ENCODE assay signal across 10 mouse cellular contexts in genomic region chr5:9724287-9724955, GRCm38 (mm10). TPM values are rescaled to one million over a fixed set of nuclear protein-coding genes. Genes with fewer than 3 reads are reported as not detected.
DNase-seq lines count a peak whose midpoint lies in the region; ATAC-seq and TF ChIP-seq lines count a peak whose summit lies in the region.
"Had no signal": no experiment of that assay in that cellular context is flagged by ENCODE, and none has a peak within 500 bp of the region (broad histone marks: within the 10 kb centered on the region; RNA-seq: fewer than 3 reads in every experiment).

No protein-coding gene starts in this region.

- no peak for ATAC-seq in kidney, embryonic 15.5 days (replicated peaks; ENCODE audit: low FRiP score)
- ATAC-seq in embryonic facial prominence, embryonic 13.5 days (ENCODE audit: insufficient number of reproducible peaks, insufficient read depth, low FRiP score, low TSS enrichment, low read depth), result no peak
- no peak for ATAC-seq in intestine, embryonic 14.5 days (replicated peaks; ENCODE audit: low FRiP score, low TSS enrichment, low read depth)
- peak; percentile 58 for ATAC-seq in midbrain, postnatal 0 days (ENCODE audit: low FRiP score)

- no peaks in the 10 kb centered on the region for H3K9me3 ChIP-seq in kidney, embryonic 15.5 days (replicated peaks)
- no peaks in the 10 kb centered on the region for H3K9me3 ChIP-seq in embryonic facial prominence, embryonic 13.5 days
- H3K9me3 ChIP-seq in intestine, embryonic 14.5 days (ENCODE audit: control insufficient read depth, low read length), result no peaks in the 10 kb centered on the region
- H3K9me3 ChIP-seq in midbrain, postnatal 0 days (ENCODE audit: low read length), result no peaks in the 10 kb centered on the region

- no peak for DNase-seq in kidney, postnatal 10 days
- no peak for DNase-seq in intestine, embryonic 14.5 days (ENCODE audit: low spot score)
- peak; percentile 47 for DNase-seq in midbrain, postnatal 0 days (ENCODE audit: low spot score)
- DNase-seq in thymus, postnatal 14 days, result no peak
- DNase-seq in ovary, postnatal 14 days (ENCODE audit: low spot score), result no peak
- DNase-seq in kidney, postnatal 25 days, result no peak

- 0 out of 2 replicates have a peak, but pooled peaks have one; percentile 29 for TF ChIP-seq CTCF in midbrain, postnatal 0 days (IDR thresholded peaks at IDR 0.05)

- H3K4me3 ChIP-seq in kidney, embryonic 15.5 days (replicated peaks), result peak overlapping the region; percentile 49
- H3K4me3 ChIP-seq in embryonic facial prominence, embryonic 13.5 days, result peak overlapping the region; percentile 52
- peak overlapping the region; percentile 26 for H3K4me3 ChIP-seq in intestine, embryonic 14.5 days (ENCODE audit: low read depth, low read length)
- peak overlapping the region; percentile 68 for H3K4me3 ChIP-seq in midbrain, postnatal 0 days (ENCODE audit: low read depth, low read length)

- H3K27me3 ChIP-seq in kidney, embryonic 15.5 days, result peaks cover 32% of the 10 kb centered on the region
- peaks cover 38% of the 10 kb centered on the region for H3K27me3 ChIP-seq in embryonic facial prominence, embryonic 13.5 days
- H3K27me3 ChIP-seq in intestine, embryonic 14.5 days (replicated peaks; ENCODE audit: control insufficient read depth, insufficient read depth, low read length), result peaks cover 21% of the 10 kb centered on the region
- no peaks in the 10 kb centered on the region for H3K27me3 ChIP-seq in midbrain, postnatal 0 days (ENCODE audit: insufficient read depth, low read length)

- 11% methylated on average over 13 of the region's 13 CpGs for WGBS in kidney, embryonic 15.5 days
- WGBS in embryonic facial prominence, embryonic 13.5 days, result 12% methylated on average over 13 of the region's 13 CpGs
- 8% methylated on average over 13 of the region's 13 CpGs for WGBS in intestine, embryonic 14.5 days
- 3% methylated on average over 13 of the region's 13 CpGs for WGBS in midbrain, postnatal 0 days

- H3K4me1 ChIP-seq in kidney, embryonic 15.5 days, result peaks cover 18% of the 10 kb centered on the region
- peaks cover 18% of the 10 kb centered on the region for H3K4me1 ChIP-seq in embryonic facial prominence, embryonic 13.5 days
- H3K4me1 ChIP-seq in intestine, embryonic 14.5 days (replicated peaks; ENCODE audit: control insufficient read depth, insufficient read depth, low read length), result no peaks in the 10 kb centered on the region
- no peaks in the 10 kb centered on the region for H3K4me1 ChIP-seq in midbrain, postnatal 0 days (ENCODE audit: insufficient read depth, low read length)

- no peaks in the 10 kb centered on the region for H3K36me3 ChIP-seq in kidney, embryonic 15.5 days
- no peaks in the 10 kb centered on the region for H3K36me3 ChIP-seq in embryonic facial prominence, embryonic 13.5 days
- H3K36me3 ChIP-seq in intestine, embryonic 14.5 days (ENCODE audit: control insufficient read depth, insufficient read depth, low read length), result no peaks in the 10 kb centered on the region
- no peaks in the 10 kb centered on the region for H3K36me3 ChIP-seq in midbrain, postnatal 0 days (ENCODE audit: insufficient read depth, low read length)

- no peak overlapping the region for H3K27ac ChIP-seq in kidney, embryonic 15.5 days
- no peak overlapping the region for H3K27ac ChIP-seq in embryonic facial prominence, embryonic 13.5 days
- no peak overlapping the region for H3K27ac ChIP-seq in intestine, embryonic 14.5 days (ENCODE audit: low read depth)
- peak overlapping the region; percentile 89 for H3K27ac ChIP-seq in midbrain, postnatal 0 days (ENCODE audit: low read depth, low read length)

- H3K9ac ChIP-seq in kidney, embryonic 15.5 days, result no peak overlapping the region
- peak overlapping the region; percentile 54 for H3K9ac ChIP-seq in embryonic facial prominence, embryonic 13.5 days
- no peak overlapping the region for H3K9ac ChIP-seq in intestine, embryonic 14.5 days (ENCODE audit: low read length)
- peak overlapping the region; percentile 71 for H3K9ac ChIP-seq in midbrain, postnatal 0 days (replicated peaks; ENCODE audit: low read length, poor library complexity, severe bottlenecking)

- peak overlapping the region; percentile 83 for H3K4me2 ChIP-seq in kidney, embryonic 15.5 days
- H3K4me2 ChIP-seq in embryonic facial prominence, embryonic 13.5 days, result peak overlapping the region; percentile 91
- H3K4me2 ChIP-seq in intestine, embryonic 14.5 days (ENCODE audit: low read length), result peak overlapping the region; percentile 51
- peak overlapping the region; percentile 73 for H3K4me2 ChIP-seq in midbrain, postnatal 0 days (ENCODE audit: low read depth, low read length, poor library complexity, severe bottlenecking)

RNA-seq across cellular contexts. Expression of gene Grm3, which starts 0.5 kb away (rescaled TPM):
- polyA plus RNA-seq in kidney, embryonic 15.5 days (2015; fragmentation: Nextera tagmentation; extraction: Ambion mirVana), result 0.55 and 0.77 TPM in 2 replicates
- 0.28 and 0.86 TPM in 2 replicates for polyA plus RNA-seq in embryonic facial prominence, embryonic 13.5 days (2015; fragmentation: Nextera tagmentation; extraction: Ambion mirVana)
- 0.07 and 0.23 TPM in 2 replicates for polyA plus RNA-seq in intestine, embryonic 14.5 days (2014; fragmentation: Nextera tagmentation; extraction: Ambion mirVana)
- 210 and 226 TPM in 2 replicates for total RNA-seq in midbrain, postnatal 0 days (2014; rRNA removed)
- 88.4 and 91.8 TPM in 2 replicates for polyA plus RNA-seq in midbrain, postnatal 0 days (2015; fragmentation: Nextera tagmentation; extraction: Ambion mirVana)
- total RNA-seq: hematopoietic stem cell, adult 5-6 weeks had no signal
- polyA plus RNA-seq: small intestine, adult 2 months had no signal

Comparison
In these comparisons a context has a peak if more than half of its experiments do, and no peak if none do; other contexts are left out.
1. H3K9ac ChIP-seq: peak in embryonic facial prominence, embryonic 13.5 days (single experiment) and midbrain, postnatal 0 days (single experiment); none in kidney, embryonic 15.5 days (single experiment) and intestine, embryonic 14.5 days (single experiment).
2. RNA of gene Grm3, which starts 0.5 kb away (polyA plus RNA-seq): 88.4 to 91.8 TPM in midbrain, postnatal 0 days; 0.28 to 0.86 TPM in embryonic facial prominence, embryonic 13.5 days, 0.55 to 0.77 TPM in kidney, embryonic 15.5 days and 0.07 to 0.23 TPM in intestine, embryonic 14.5 days; every median in the first group is over 10 times any median in the second.
3. Peak in every context shown above with its lines, with median percentiles within 50 percentile points of each other: H3K4me2 ChIP-seq and H3K4me3 ChIP-seq.